Mouse (Mus musculus): ENCODE measurements around the gene Kcnv2. TPM values are rescaled to one million over a fixed set of nuclear protein-coding genes. Genes with fewer than 3 reads are reported as not detected.

The Kcnv2 gene
- polyA plus RNA-seq, 1 experiment from 2014 or later, result 0.09 TPM

DNA sequence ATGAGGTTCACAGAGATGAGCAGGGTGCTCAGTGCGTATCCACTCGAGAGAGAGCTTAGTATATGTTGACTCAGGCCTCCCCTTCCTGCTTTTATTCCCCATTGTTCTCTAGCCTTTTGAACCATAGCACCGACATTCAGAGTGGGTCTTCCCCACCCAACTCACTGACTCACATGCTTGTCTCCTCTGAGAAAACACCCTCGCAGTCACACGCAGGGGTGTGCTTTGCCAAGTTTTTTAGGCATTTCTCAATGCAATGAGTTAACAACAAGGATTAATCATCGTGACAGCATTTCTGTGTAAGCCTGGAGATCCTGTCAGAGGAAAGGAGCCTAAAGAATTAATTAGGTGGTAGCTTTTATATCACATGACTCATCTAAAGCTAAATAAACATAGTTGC, 29.3 kb downstream of the Kcnv2 start:
- Histone ChIP-seq H3K4me3 (ENCODE audit: low read depth, low read length) (no peak overlapping the region), H3K27me3 (ENCODE audit: control insufficient read depth, insufficient read depth, low read depth, low read length) (no peaks in the 10 kb centered on the region), H3K27ac (ENCODE audit: low read length) (no peak overlapping the region), H3K4me2 (ENCODE audit: low read length) (no peak overlapping the region), H3K9me3 (replicated peaks; ENCODE audit: control insufficient read depth, low read length, poor library complexity, severe bottlenecking) (no peaks in the 10 kb centered on the region), H3K9ac (ENCODE audit: low read depth, low read length) (no peak overlapping the region), H3K4me1 (ENCODE audit: control insufficient read depth, insufficient read depth, low read length) (no peaks in the 10 kb centered on the region), H3K36me3 (ENCODE audit: control insufficient read depth, insufficient read depth, low read length) (no peaks in the 10 kb centered on the region)
- WGBS, result 59% methylated on average over 6 of the region's 6 CpGs
- no peak for ATAC-seq

GRCm38 (mm10) chr19:27360381-27360780, 38.0 kb downstream of the Kcnv2 start:
- no peak overlapping the region for H3K27ac ChIP-seq (ENCODE audit: low read length)
- H3K4me2 ChIP-seq (ENCODE audit: low read length), result no peak overlapping the region
- H3K27me3 ChIP-seq (ENCODE audit: control insufficient read depth, insufficient read depth, low read depth, low read length), result no peaks in the 10 kb centered on the region

GRCm38 (mm10) chr19:27363891-27364290, 41.5 kb downstream of the Kcnv2 start:
- H3K36me3 ChIP-seq (ENCODE audit: control insufficient read depth, insufficient read depth, low read length), result no peaks in the 10 kb centered on the region
- no peak overlapping the region for H3K27ac ChIP-seq (ENCODE audit: low read length)
- H3K27me3 ChIP-seq (ENCODE audit: control insufficient read depth, insufficient read depth, low read depth, low read length), result no peaks in the 10 kb centered on the region
- H3K4me3 ChIP-seq (ENCODE audit: low read depth, low read length), result no peak overlapping the region; the same call in 1 of the 2 replicates
- no peak for ATAC-seq
- H3K9me3 ChIP-seq (replicated peaks; ENCODE audit: control insufficient read depth, low read length, poor library complexity, severe bottlenecking), result no peaks in the 10 kb centered on the region; the same call in 1 of the 2 replicates
- peak overlapping the region; percentile 46 for H3K4me2 ChIP-seq (ENCODE audit: low read length)
- peaks cover 9% of the 10 kb centered on the region for H3K4me1 ChIP-seq (ENCODE audit: control insufficient read depth, insufficient read depth, low read length)
- WGBS, result 31% methylated on average over 4 of the region's 4 CpGs
- no peak overlapping the region for H3K9ac ChIP-seq (ENCODE audit: low read depth, low read length)

More at GRCm38 (mm10) chr19:27360381-27360780, 38.0 kb downstream of the Kcnv2 start:
- no peak for ATAC-seq
- no peak overlapping the region for H3K4me3 ChIP-seq (ENCODE audit: low read depth, low read length)
- H3K9ac ChIP-seq (ENCODE audit: low read depth, low read length), result no peak overlapping the region
- peaks cover 9% of the 10 kb centered on the region for H3K4me1 ChIP-seq (ENCODE audit: control insufficient read depth, insufficient read depth, low read length)
- no peaks in the 10 kb centered on the region; the same call in 1 of the 2 replicates for H3K9me3 ChIP-seq (replicated peaks; ENCODE audit: control insufficient read depth, low read length, poor library complexity, severe bottlenecking)
- H3K36me3 ChIP-seq (ENCODE audit: control insufficient read depth, insufficient read depth, low read length), result no peaks in the 10 kb centered on the region

DNA sequence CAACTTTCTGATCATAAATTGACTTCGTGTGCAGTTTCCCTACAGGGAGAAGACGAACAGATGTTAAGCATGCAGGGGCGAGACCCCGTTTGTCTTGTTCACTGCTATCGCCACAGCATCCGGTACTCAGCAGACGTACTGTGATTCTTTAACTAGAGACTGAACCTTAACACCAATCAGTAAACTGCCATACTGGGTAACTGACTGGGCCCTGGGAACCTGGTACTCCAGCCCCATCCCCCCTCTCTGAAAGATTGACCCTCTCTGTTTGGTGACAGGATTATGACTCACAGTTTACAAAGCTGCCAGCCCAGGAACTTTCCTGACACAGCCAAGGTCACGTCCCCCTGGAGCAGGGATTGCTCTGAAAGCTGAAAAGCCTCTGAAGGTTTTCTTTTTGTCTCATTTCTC, 42.1 kb downstream of the Kcnv2 start:
- peak; percentile 62; the same call in 1 of the 2 replicates for ATAC-seq
- peak overlapping the region; percentile 46 for H3K4me2 ChIP-seq (ENCODE audit: low read length)
- H3K9ac ChIP-seq (ENCODE audit: low read depth, low read length), result no peak overlapping the region
- H3K9me3 ChIP-seq (replicated peaks; ENCODE audit: control insufficient read depth, low read length, poor library complexity, severe bottlenecking), result no peaks in the 10 kb centered on the region; the same call in 1 of the 2 replicates
- WGBS, result 9% methylated on average over 8 of the region's 8 CpGs
- H3K4me3 ChIP-seq (ENCODE audit: low read depth, low read length), result no peak overlapping the region; the same call in 1 of the 2 replicates
- H3K27me3 ChIP-seq (ENCODE audit: control insufficient read depth, insufficient read depth, low read depth, low read length), result no peaks in the 10 kb centered on the region
- peaks cover 9% of the 10 kb centered on the region for H3K4me1 ChIP-seq (ENCODE audit: control insufficient read depth, insufficient read depth, low read length)
- peak overlapping the region; percentile 22; the same call in 1 of the 2 replicates for H3K27ac ChIP-seq (ENCODE audit: low read length)
- H3K36me3 ChIP-seq (ENCODE audit: control insufficient read depth, insufficient read depth, low read length), result no peaks in the 10 kb centered on the region

DNA sequence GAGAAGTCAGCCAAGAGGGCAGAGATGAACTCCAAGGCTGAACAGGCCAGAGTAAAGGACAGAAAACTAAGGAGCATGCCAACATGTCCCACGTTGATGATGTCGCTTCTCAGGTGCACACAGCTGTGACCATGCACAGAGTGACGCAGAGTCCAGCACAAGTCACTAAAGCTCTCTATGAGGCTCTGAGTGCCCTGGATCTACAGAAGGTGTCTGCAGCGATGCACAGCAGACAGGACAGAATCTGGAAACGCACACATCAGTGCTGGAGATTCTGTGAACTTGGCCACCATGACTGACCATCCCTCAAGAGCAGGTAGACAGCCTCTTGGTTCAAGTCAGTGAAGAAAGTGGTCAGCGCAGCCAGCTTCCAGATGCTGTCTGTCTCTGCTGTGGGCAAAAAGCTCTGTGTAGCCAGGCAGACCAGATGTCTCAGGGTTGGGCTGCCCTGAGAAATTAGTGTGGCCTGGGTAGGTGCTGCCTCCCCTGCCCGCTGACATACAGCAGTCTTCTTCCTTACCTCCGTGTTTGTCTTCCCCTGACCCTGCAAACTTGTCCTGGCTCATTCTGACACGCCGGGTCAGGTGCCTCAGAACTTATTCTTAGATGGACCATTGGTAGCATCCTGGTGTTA, 43.8 kb downstream of the Kcnv2 start:
- Histone ChIP-seq H3K9ac (ENCODE audit: low read depth, low read length) (no peak overlapping the region), H3K9me3 (replicated peaks; ENCODE audit: control insufficient read depth, low read length, poor library complexity, severe bottlenecking) (no peaks in the 10 kb centered on the region), H3K4me2 (ENCODE audit: low read length) (no peak overlapping the region), H3K4me3 (ENCODE audit: low read depth, low read length) (no peak overlapping the region), H3K4me1 (ENCODE audit: control insufficient read depth, insufficient read depth, low read length) (peaks cover 9% of the 10 kb centered on the region), H3K27me3 (ENCODE audit: control insufficient read depth, insufficient read depth, low read depth, low read length) (no peaks in the 10 kb centered on the region), H3K36me3 (ENCODE audit: control insufficient read depth, insufficient read depth, low read length) (no peaks in the 10 kb centered on the region), H3K27ac (ENCODE audit: low read length) (no peak overlapping the region)
- ATAC-seq, result peak; percentile 51
- 85% methylated on average over 10 of the region's 10 CpGs for WGBS

GRCm38 (mm10) chr19:27369461-27370135, 47.2 kb downstream of the Kcnv2 start:
- Histone ChIP-seq H3K4me3 (ENCODE audit: low read depth, low read length) (no peak overlapping the region), H3K36me3 (ENCODE audit: control insufficient read depth, insufficient read depth, low read length) (no peaks in the 10 kb centered on the region), H3K9ac (ENCODE audit: low read depth, low read length) (no peak overlapping the region), H3K4me1 (ENCODE audit: control insufficient read depth, insufficient read depth, low read length) (peaks cover 2% of the 10 kb centered on the region; the same call in 1 of the 2 replicates), H3K4me2 (ENCODE audit: low read length) (no peak overlapping the region), H3K9me3 (replicated peaks; ENCODE audit: control insufficient read depth, low read length, poor library complexity, severe bottlenecking) (no peaks in the 10 kb centered on the region), H3K27ac (ENCODE audit: low read length) (no peak overlapping the region), H3K27me3 (ENCODE audit: control insufficient read depth, insufficient read depth, low read depth, low read length) (no peaks in the 10 kb centered on the region)
- no peak for ATAC-seq
- WGBS, result 75% methylated on average over 3 of the region's 3 CpGs

DNA sequence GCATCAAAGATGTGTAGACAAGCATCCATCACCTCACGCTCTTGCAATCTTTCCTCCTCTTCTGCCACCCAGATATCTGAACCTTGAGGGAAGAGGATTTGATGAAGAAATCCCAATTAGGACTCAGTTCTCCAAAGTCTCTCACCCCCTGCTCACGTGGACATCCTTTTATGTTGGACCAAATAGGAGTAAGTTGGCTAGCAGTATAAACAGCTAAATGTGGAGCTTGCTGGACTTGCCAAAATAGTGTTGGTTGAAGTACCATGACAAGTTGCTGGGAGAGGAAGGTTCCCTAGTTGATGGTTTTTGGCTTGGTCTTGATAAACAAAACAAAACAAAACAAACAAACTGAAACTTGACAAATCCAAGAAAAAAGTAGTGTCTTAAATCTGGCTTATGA, 47.8 kb downstream of the Kcnv2 start:
- WGBS, result 92% methylated on average over 2 of the region's 2 CpGs
- Histone ChIP-seq H3K27ac (ENCODE audit: low read length) (no peak overlapping the region), H3K4me3 (ENCODE audit: low read depth, low read length) (no peak overlapping the region), H3K4me2 (ENCODE audit: low read length) (no peak overlapping the region), H3K9me3 (replicated peaks; ENCODE audit: control insufficient read depth, low read length, poor library complexity, severe bottlenecking) (no peaks in the 10 kb centered on the region), H3K36me3 (ENCODE audit: control insufficient read depth, insufficient read depth, low read length) (no peaks in the 10 kb centered on the region), H3K9ac (ENCODE audit: low read depth, low read length) (no peak overlapping the region), H3K4me1 (ENCODE audit: control insufficient read depth, insufficient read depth, low read length) (no peaks in the 10 kb centered on the region), H3K27me3 (ENCODE audit: control insufficient read depth, insufficient read depth, low read depth, low read length) (no peaks in the 10 kb centered on the region)
- ATAC-seq, result no peak

- Histone ChIP-seq H3K27ac (ENCODE audit: low read length) (no peak overlapping the region), H3K4me2 (ENCODE audit: low read length) (no peak overlapping the region), H3K4me3 (ENCODE audit: low read depth, low read length) (no peak overlapping the region), H3K36me3 (ENCODE audit: control insufficient read depth, insufficient read depth, low read length) (no peaks in the 10 kb centered on the region), H3K9me3 (replicated peaks; ENCODE audit: control insufficient read depth, low read length, poor library complexity, severe bottlenecking) (no peaks in the 10 kb centered on the region), H3K4me1 (ENCODE audit: control insufficient read depth, insufficient read depth, low read length) (no peaks in the 10 kb centered on the region), H3K27me3 (ENCODE audit: control insufficient read depth, insufficient read depth, low read depth, low read length) (no peaks in the 10 kb centered on the region), H3K9ac (ENCODE audit: low read depth, low read length) (no peak overlapping the region)
- no peak for ATAC-seq
- 86% methylated on average over 2 of the region's 2 CpGs for WGBS
Observed at GRCm38 (mm10) chr19:27370784-27371183, 48.4 kb downstream of the Kcnv2 start.

- Histone ChIP-seq H3K36me3 (ENCODE audit: control insufficient read depth, insufficient read depth, low read length) (no peaks in the 10 kb centered on the region), H3K27me3 (ENCODE audit: control insufficient read depth, insufficient read depth, low read depth, low read length) (no peaks in the 10 kb centered on the region), H3K4me1 (ENCODE audit: control insufficient read depth, insufficient read depth, low read length) (no peaks in the 10 kb centered on the region), H3K4me3 (ENCODE audit: low read depth, low read length) (no peak overlapping the region), H3K27ac (ENCODE audit: low read length) (no peak overlapping the region), H3K9me3 (replicated peaks; ENCODE audit: control insufficient read depth, low read length, poor library complexity, severe bottlenecking) (no peaks in the 10 kb centered on the region), H3K4me2 (ENCODE audit: low read length) (no peak overlapping the region), H3K9ac (ENCODE audit: low read depth, low read length) (no peak overlapping the region)
- WGBS, result 88% methylated on average over 2 of the region's 2 CpGs
- ATAC-seq, result no peak
Observed at GRCm38 (mm10) chr19:27379712-27380401, 57.5 kb downstream of the Kcnv2 start.

Measured in midbrain, embryonic 16.5 days (tissue).